Mouse (Mus musculus): ENCODE measurements at regions not wholly inside any gene's neighbourhood (a gene's known extent, or its start where the extent isn't known, plus 50 kb on each side); places are given as distances from the start of the nearest gene placed in this dataset.

- DNase-seq (ENCODE audit: low spot score) = no peak
Observed at GRCm38 (mm10) chr13:101017041-101017440, 183.8 kb upstream of the Slc30a5 start.

DNA sequence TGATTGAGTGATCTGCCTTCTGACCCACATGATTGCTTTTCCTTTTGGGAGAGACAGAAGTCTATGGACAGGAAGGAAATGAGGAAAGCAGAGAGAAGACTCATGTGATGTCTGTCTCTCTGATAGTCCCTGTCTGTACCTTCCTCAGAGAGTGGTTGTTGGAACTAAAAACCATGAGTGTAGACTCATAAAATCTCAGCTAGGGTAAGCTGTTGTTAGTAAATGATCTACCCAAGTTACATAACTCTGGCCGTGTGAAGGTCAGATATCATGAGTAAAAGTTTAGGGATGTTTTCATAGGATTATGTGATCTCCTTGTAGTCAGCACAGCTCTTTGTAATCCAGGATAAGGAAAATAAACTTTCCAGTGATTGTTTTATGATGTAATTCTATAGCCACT, 183.0 kb upstream of the Slc30a5 start:
- no peak for DNase-seq (ENCODE audit: low spot score)

DNA sequence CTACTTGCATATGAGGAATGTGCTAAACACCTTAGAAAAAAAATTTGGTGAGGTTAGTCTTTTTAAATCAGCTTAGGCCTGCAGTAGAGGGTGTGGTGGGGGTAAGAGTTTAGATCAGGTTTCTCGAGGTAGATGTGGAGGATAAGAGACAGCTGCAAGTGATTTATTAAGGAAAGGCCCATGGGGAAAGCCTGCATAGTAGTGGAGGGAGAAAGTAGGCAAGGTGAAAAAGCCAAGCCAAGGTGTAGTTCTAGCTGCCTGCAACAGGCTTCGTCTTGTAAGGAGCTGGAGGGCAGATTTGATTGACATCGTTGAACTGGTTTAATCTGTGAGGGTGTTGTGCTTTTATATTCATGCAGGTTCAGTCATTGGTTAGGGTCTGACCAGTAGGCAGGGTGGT, 182.2 kb upstream of the Slc30a5 start:
- no peak for DNase-seq (ENCODE audit: low spot score)

DNA sequence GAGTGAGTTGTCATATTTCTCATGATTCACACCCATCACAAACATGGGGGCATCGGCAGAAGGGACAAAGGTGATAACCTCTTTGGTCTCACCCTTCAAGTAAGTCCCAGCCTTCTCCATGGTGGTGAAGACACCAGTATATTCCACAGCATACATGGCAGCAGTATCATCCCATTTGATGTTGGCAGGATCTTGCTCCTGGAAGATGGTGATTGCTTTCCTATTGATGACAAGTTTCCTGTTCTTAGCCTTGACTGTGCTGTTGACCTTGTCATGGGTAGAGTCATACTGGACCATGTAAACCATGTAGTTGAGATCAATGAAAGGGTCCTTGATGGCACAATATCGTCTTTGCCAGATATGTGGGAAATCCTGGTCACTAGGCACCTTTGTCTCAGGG, 180.4 kb upstream of the Slc30a5 start:
- DNase-seq (ENCODE audit: low spot score) = no peak

GRCm38 (mm10) chr13:100990646-100991045, 157.4 kb upstream of the Slc30a5 start:
- DNase-seq (ENCODE audit: low spot score) = no peak

GRCm38 (mm10) chr13:100988671-100989531, 155.7 kb upstream of the Slc30a5 start:
- DNase-seq (ENCODE audit: low spot score) = no peak

DNA sequence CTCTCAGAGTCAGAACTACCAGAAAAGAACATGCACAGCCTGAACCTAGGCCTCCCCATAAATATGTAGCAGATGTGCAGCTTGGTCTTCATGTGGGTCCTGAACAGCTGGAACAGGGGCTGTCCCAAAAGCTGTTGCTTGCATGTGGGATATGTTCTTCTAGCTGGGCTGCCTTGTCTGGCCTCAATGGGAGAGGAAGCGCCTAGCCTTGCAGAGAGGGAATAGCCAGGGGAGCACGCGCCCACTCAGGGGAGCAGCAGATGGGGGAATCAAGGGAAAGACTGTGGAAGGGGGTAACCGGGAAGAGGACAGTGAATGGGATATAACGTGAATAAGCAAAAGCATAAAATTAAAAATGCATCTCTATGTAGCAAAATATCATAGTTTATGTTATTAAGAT, 154.9 kb upstream of the Slc30a5 start:
- DNase-seq (ENCODE audit: low spot score) = no peak

DNA sequence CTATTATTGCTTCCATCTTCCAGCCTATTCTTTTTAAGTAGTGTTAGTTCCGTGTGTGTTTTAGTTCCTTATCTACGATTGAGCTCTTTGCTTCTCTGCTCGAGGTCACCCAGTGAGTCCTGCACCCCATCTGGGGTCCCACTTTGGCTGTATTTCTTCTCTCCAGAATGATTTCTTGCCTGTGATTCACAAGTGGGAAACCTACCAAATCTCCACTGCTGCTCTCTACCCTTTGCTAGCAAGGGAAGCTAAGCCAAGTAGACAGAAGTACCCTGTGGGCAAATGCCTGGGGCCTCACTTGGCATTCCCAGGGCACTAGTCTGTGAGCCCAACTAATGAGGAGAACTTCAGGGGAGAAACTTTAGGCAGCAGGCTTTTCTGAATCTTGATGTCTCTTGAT, 142.5 kb upstream of the Slc30a5 start:
- no peak for DNase-seq (ENCODE audit: low spot score)

DNA sequence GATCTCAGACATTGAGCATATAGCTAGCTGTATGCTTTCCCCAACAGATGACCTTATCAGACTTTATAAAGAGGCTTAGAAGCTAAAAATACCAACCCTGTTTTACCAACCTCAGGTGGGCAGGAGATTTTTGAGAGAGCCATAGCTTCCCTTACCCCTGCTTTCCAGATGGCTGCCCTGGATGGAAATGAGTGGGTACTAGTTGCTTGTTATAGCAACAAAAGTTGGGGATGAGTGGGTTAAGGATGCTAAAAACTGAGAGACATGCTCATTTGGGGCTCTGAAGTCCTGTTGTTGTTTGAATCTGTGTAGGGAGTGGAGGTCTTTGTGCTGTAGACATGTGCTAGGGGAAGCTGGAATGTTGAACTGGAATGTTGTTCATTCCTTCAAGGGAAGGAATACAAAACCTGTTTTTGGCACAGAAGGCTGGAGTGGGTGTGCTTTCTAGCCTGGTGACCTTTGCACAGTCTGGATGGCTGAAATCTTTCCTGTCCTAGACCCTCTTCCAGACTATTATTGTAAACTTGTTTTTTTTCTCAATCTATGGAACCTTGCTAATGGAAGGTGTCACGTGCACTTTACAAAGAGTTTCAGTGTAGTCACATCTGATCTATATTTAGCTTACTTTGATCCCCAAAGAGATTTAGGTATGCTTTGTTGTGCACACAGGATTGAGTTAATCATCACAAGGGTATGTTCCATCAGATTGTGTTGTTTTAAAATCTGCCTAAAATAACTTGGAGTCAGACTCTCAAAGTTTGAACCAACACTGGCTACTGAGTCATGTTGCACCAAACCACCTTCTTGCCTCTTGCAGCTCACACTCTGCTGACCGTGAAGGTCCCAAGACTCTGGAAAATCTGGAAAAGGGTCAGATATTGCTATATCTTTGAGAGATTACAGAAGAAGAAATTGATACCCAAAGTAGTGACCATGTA, 138.1 kb upstream of the Slc30a5 start:
- no peak for DNase-seq (ENCODE audit: low spot score)

DNA sequence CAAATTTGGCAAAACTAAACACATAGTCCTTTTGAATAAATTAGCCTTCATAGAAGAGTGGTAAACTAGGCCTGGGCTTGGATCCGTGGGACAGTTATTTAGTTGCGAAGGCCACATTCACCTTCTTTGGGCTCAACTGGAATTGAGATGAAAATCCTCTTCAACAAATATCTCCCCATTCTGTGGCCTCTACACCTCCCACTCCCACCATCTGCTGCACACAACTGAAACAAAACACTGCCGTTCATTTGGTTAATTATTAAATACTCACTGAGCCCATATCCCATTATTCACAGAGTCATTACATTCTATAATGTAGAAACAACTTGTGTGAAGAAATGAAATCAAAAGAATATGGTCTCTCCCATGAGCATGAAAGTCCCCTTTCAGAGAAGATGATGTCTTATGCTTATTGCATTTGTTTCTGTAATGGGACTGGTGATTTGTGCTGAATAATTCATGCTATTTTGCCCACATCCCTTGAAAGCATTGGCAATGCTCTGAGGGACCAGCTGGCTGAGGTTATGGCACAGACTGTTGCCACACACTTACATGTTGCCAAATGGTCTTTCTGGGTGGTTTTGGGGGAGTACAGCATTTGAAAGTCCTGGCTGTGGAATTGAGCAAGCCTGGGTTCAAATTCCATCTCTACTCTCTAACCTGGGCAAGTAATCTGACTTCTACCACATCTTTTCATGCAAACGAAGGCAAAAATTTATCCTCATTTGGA, 129.7 kb upstream of the Slc30a5 start:
- DNase-seq (ENCODE audit: low spot score) = peak; percentile 67

GRCm38 (mm10) chr13:100954598-100955251, 121.5 kb upstream of the Slc30a5 start:
- peak; percentile 20 for DNase-seq (ENCODE audit: low spot score)

DNA sequence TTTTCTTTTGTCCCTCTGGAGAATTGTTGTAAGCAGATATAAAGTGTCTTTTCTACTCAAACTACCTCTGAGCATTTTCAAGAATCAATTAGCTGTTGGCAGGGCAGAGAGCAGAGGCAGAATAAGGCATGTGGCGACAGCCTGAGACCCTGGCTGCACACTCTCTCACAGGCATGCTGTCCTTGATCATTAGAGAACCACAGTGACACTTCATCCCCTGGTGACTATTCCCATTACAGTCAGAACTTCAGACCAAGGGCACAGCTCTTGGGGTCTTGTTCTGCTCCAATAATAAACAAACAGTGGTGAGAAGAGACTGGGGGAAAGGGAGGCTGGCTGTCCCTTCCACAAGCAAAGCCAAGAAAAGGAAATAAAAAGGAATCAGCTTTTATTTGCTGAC, 120.9 kb upstream of the Slc30a5 start:
- DNase-seq (ENCODE audit: low spot score) = no peak

DNA sequence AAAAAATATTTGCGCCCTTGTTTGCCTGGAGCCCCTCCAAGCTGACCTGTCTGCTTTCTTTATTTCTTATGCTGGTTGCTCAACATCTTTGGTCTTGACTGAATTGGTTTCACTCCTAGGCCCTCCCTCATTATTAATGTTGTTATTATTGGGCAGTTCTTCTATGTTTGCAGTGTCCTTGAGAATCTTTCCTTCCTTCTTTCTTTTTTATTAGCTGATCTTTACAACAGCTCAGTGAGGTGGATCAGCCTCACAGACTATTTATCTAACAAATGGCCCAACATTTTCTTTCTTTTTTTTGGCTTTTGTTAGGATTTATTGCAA, 117.9 kb upstream of the Slc30a5 start:
- no peak for DNase-seq (ENCODE audit: low spot score)

- no peak for DNase-seq (ENCODE audit: low spot score)
Observed at GRCm38 (mm10) chr13:100950348-100951184, 117.3 kb upstream of the Slc30a5 start.

DNA sequence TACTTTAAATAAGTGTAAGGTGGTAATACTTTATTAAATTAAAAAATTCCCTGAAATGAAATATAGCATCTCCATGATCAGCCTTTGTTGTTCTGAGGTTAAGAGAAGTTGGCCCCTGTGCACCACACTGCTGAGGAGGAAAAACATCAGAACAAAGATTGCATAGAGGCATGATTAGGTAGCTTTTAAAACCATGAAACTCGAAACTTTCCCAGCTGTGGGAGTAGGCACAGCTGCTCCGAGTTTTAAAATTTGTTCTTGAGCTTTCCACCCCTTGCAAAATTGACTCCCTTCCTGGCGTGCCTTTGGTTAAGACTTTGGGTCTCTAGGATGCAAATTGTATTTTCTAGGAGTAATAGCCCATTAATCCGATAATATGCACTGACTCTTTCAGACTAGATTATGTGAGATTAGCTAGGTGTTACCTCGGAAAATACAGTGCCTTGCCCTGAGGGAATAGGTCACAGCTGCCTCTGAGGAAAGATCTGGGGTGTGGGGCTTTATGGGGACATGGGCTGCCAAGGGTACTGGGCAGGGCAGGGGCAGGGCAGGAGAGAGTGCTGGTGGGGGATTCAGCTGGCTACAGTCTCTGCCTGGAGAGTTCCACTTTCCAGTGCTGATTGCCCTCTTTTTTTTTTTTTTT, 110.1 kb upstream of the Slc30a5 start:
- DNase-seq (ENCODE audit: low spot score) = no peak

GRCm38 (mm10) chr13:100940791-100941190, 107.6 kb upstream of the Slc30a5 start:
- no peak for DNase-seq (ENCODE audit: low spot score)

GRCm38 (mm10) chr13:100939677-100940076, 106.5 kb upstream of the Slc30a5 start:
- peak; percentile 75 for DNase-seq (ENCODE audit: low spot score)

DNA sequence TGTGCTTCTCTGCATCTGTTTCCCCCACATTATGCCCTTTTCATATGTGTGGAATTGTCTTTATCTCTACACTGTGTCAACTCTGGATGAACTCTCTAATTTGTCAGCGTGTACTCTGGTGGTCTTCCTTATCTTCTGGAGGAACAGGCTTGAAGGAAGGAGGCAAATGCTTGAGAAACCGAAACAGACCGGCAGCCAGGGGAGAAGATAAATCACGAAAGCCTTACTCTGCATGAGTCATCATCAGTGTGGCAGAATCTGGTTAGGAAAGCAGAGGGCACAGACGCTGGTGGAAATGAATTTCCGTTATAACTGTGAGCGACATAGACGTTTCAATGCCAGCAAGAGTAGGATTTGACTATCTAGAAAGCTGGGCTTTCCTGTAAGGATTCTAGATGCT, 100.0 kb upstream of the Slc30a5 start:
- no peak for DNase-seq (ENCODE audit: low spot score)

DNA sequence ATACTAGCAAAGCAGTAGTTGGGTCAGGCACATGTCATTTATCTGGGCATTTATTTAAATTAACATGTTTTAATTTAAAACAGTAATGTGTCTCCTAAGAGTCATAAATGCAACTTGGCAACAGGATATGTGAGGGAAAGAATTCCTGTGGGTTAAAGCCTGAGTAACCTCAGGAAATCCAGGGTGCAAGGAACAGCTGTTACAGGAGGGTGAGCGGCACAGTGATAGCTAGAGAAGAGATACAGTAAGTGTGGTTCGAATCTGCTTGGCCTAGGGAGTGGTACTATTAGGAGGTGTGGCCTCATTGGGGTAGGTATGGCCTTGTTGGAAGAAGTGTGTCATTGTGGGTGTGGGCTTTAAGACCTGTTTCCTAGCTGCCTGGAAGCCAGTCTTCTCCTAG, 66.3 kb upstream of the Slc30a5 start:
- DNase-seq (ENCODE audit: low spot score) = no peak

DNA sequence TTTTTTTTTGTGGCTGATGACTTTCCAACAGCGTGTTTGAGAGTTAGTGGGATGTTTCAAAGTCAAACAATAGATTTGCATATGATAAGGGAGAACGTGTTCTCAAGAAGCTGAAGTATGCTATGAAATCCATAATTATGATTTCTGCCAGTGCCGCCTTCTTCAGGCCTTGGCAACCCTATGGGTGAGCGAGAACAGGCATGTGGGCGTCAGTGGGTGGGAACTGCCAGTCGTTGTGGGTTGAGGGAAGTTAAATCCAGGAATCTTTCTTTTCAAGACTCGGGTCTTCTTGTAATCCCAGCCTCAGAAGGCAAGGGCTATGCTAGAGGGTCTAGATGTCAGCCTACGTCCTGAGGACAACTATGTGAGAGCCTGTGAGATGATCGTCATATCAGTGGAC, 60.6 kb upstream of the Slc30a5 start:
- no peak for DNase-seq (ENCODE audit: low spot score)

- no peak for DNase-seq (ENCODE audit: low spot score)
Observed at GRCm38 (mm10) chr13:100893096-100893495, 59.9 kb upstream of the Slc30a5 start.
